Mouse (Mus musculus) intestine, postnatal 0 days (tissue): ENCODE measurements around the gene Ccr2. TPM values are rescaled to one million over a fixed set of nuclear protein-coding genes. Genes with fewer than 3 reads are reported as not detected.
"Not testable (repeated sequence)": the region's sequence is repeated elsewhere in the genome, so short reads cannot be mapped to it uniquely, and the experiment has no call there.

Experiments used
- ATAC-seq: fragments of 200-750 bp; cut with Nextera tagmentation; 2 replicates; pipeline ENCODE4 v1.8.0; 2017; ENCODE audit warnings: mild to moderate bottlenecking, moderate TSS enrichment, moderate library complexity
- H3K27ac ChIP-seq: fragments of 300-500 bp; sonication (generic); 2 replicates; pipeline ENCODE4 v1.5.1; 2014; ENCODE audit warnings: mild to moderate bottlenecking, low read depth, low read length, moderate library complexity
- H3K27me3 ChIP-seq: fragments of 300-500 bp; sonication (generic); replicated peaks from 2 replicates; pipeline ENCODE4 v1.6.1; 2014; ENCODE audit warnings: low read length, mixed read lengths; ENCODE audit not compliant: control insufficient read depth, insufficient read depth
- H3K36me3 ChIP-seq: fragments of 300-500 bp; sonication (generic); 2 replicates; pipeline ENCODE4 v1.6.1; 2014; ENCODE audit warnings: mild to moderate bottlenecking, moderate library complexity; ENCODE audit not compliant: control insufficient read depth, insufficient read depth
- H3K4me1 ChIP-seq: fragments of 300-500 bp; sonication (generic); replicated peaks from 2 replicates; pipeline ENCODE4 v1.6.1; 2014; ENCODE audit warnings: antibody characterized with exemption, low read length, mixed read lengths; ENCODE audit not compliant: control insufficient read depth, insufficient read depth
- H3K4me2 ChIP-seq: fragments of 300-500 bp; sonication (generic); replicated peaks from 2 replicates; pipeline ENCODE4 v1.6.1; 2014; ENCODE audit warnings: low read depth, mild to moderate bottlenecking, moderate library complexity
- H3K4me3 ChIP-seq: fragments of 300-500 bp; sonication (generic); 2 replicates; pipeline ENCODE4 v1.5.1; 2014; ENCODE audit warnings: low read depth, low read length
- H3K9ac ChIP-seq: fragments of 300-500 bp; sonication (generic); 2 replicates; pipeline ENCODE4 v1.6.1; 2014; ENCODE audit warnings: mild to moderate bottlenecking, low read depth, low read length
- H3K9me3 ChIP-seq: fragments of 300-500 bp; sonication (generic); 2 replicates; pipeline ENCODE4 v1.6.1; 2016; ENCODE audit warnings: mixed run types; ENCODE audit not compliant: control insufficient read depth
- CTCF ChIP-seq: sonication (generic); IDR thresholded peaks from 2 replicates; pipeline ENCODE4 v1.5.1; 2016; ENCODE audit warnings: low read depth, mild to moderate bottlenecking, control low read depth, antibody characterized with exemption, moderate library complexity
- WGBS: fragments of 180-500 bp; shearing (Covaris S2); extraction: QIAGEN DNeasy Blood & Tissue Kit; methylation state at CpG from one replicate; pipeline ENCODE4 v1.1.7; 2014; 5-methylcytosine and 5-hydroxymethylcytosine counted together
- polyA plus RNA-seq: library from polyadenylated mRNA; unstranded; fragments of >200 nt; fragmentation: Nextera tagmentation; extraction: Ambion mirVana; gene quantifications from 2 replicates; pipeline ENCODE4 v1.2.1, GENCODE M21; 2015

Ccr2 gene
- 0.85 and 1.2 TPM in 2 replicates for polyA plus RNA-seq

DNA sequence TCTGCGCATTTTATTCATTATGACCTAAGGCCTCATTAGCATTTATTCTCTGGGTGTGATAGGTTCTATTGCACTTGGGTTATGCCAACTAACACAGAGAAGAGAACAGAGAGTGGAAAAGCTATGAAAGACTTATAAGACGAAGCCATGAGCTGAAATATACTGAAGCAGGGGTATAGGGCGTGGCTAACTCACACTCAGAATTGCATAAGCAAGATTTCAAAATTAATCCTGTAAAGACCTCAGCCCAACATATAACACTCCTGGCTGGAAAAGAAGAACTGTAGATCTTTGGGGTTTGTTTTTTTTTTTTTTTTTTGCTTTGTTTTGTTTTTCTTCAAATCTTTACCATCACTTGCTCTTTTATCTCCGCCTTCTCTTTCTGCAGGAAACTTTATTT lies at the start of gene Ccr2:
Gene Ccr2, plus strand, starts transcription at position 228 of the 400 bp plus-strand sequence.
- Histone ChIP-seq H3K4me3 (no peak within 1 kb of the TSS), H3K27me3 (peaks cover 6% of the 10 kb centered on the region), H3K27ac (no peak within 1 kb of the TSS), H3K36me3 (no peaks in the 10 kb centered on the region), H3K9ac (no peak within 1 kb of the TSS), H3K9me3 (no peaks in the 10 kb centered on the region), H3K4me1 (no peaks in the 10 kb centered on the region), H3K4me2 (no peak within 1 kb of the TSS)
- no peak for TF ChIP-seq CTCF
- 82% methylated on average over 4 of the region's 4 CpGs for WGBS
- no peak for ATAC-seq

DNA sequence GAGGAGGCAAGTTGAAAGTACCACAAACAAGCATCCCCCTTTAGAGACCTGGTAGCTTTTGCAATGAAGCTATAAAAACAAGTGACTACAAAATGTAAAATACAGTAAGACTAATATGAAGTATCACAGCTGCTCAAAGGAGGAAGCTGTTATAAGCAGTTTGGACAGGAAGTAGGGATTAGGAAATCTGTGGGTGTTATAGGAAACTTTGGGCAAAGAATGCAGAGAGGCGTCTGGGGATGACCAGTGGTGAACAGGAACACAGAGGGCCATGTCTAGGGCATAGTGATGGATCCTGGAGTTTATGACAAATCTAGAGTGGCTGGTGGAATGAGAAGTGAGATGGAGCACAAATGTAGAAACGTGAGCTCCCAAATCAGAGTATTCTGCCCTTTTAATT lies 48.2 kb upstream of the Ccr2 start:
- Histone ChIP-seq H3K9ac (no peak overlapping the region), H3K27me3 (no peaks in the 10 kb centered on the region), H3K27ac (no peak overlapping the region), H3K4me3 (no peak overlapping the region), H3K36me3 (no peaks in the 10 kb centered on the region), H3K4me2 (no peak overlapping the region), H3K9me3 (no peaks in the 10 kb centered on the region), H3K4me1 (no peaks in the 10 kb centered on the region)
- WGBS = 49% methylated on average over 2 of the region's 2 CpGs
- ATAC-seq = no peak
- no peak for TF ChIP-seq CTCF

DNA sequence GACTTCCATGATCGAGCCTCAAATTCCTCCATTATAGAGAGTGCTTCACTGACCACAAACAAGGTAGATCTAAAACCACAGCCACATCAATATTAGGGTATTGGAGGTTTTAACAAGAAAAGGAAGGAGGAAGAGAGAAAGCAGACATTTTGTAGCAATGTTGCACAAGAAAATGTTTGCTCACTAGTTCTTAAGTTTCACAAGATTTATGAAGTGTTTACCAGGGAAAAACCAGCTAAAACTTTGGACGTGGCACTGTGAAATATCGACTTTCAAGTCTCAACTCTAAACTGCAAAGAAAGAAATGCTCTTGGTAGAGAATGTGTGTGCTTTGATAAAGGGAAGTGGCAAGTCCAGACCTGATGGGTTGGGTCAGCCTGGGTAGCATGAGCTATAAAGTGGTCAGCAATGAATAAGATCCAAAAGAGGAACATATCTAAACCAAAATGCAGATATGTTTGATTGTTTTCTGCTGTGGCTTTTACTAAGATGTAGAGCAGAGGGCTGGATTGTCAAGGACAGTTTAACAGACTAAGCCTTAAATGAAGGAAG lies 45.5 kb upstream of the Ccr2 start:
- no peak overlapping the region for H3K4me3 ChIP-seq
- no peak overlapping the region for H3K9ac ChIP-seq
- TF ChIP-seq CTCF = no peak
- no peak for ATAC-seq
- no peak overlapping the region for H3K27ac ChIP-seq
- WGBS = 66% methylated on average over 3 of the region's 3 CpGs
- no peaks in the 10 kb centered on the region for H3K4me1 ChIP-seq
- no peaks in the 10 kb centered on the region for H3K9me3 ChIP-seq
- H3K4me2 ChIP-seq = no peak overlapping the region
- H3K27me3 ChIP-seq = no peaks in the 10 kb centered on the region
- no peaks in the 10 kb centered on the region for H3K36me3 ChIP-seq

DNA sequence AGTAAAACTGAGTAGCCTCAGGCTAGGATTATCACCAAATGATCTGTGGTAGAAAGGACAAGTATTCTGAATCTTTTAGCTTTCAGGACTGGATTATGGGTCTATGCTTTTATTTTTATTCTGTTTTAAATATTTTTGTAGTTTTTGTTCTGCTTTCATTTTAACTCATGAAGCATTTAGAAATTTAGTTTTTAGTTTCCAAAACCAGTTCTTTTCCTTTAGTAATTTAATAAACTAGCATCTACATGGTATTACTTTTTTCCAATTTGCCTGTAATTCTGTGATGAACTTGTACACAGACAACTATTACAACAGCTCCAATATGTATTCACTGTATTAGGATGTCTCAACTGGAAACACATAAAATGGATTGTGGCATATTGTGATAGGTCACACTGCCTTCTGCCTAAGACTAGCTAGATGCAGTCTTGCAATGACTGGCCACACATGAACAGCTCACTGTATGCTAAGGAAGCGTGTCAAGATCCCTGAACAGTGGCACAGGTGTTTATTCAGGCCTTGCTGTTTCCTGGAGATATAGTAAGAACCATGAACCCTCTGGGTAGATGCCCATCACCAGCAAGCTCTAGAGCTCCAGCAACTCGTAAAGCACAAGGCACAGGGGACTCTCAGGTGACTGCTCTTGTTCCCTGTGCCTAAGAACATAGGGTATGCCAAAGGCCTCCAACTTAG lies 41.9 kb upstream of the Ccr2 start:
- no peak overlapping the region for H3K9ac ChIP-seq
- no peak overlapping the region for H3K27ac ChIP-seq
- no peaks in the 10 kb centered on the region for H3K27me3 ChIP-seq
- ATAC-seq = no peak
- H3K9me3 ChIP-seq = no peaks in the 10 kb centered on the region
- no peaks in the 10 kb centered on the region for H3K36me3 ChIP-seq
- WGBS = 58% methylated on average over 2 of the region's 2 CpGs
- H3K4me2 ChIP-seq = no peak overlapping the region
- no peaks in the 10 kb centered on the region for H3K4me1 ChIP-seq
- TF ChIP-seq CTCF = no peak
- no peak overlapping the region for H3K4me3 ChIP-seq

DNA sequence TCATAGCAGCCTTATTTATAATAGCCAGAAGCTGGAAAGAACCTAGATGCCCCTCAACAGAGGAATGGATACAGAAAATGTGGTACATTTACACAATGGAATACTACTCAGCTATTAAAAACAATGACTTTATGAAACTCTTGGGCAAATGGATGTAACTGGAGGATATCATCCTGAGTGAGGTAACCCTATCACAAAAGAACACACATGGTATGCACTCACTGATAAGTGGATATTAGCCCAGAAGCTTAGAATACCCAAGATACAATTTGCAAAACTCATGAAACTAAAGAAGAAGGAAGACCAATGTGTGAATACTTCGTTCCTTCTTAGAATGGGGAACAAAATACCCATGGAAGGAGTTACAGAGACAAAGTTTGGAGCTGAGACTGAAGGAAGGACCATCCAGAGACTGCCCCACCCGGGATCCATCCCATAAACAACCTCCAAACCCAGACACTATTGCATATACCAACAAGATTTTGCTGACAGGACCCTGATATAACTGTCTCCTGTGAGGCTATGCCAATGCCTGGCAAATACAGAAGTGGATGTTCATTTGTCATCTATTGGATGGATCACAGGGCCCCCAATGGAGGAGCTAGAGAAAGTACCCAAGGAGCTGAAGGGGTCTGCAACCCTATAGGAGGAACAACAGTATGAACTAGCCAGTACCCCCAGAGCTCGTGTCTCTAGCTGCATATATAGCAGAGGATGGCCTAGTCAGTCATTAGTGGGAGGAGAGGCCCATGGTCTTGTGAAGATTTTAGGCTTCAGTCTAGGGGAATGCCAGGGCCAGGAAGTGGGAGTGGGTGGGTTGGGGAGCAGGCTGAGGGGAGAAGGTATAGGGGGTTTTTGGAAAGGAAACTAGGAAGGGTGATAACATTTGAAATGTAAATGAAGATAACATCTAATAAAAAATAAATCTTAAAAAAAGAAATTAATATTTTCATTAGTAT lies 40.0 kb upstream of the Ccr2 start:
- not testable (repeated sequence) for H3K4me3 ChIP-seq, ATAC-seq, H3K27me3 ChIP-seq, H3K36me3 ChIP-seq, H3K4me2 ChIP-seq, H3K27ac ChIP-seq, H3K4me1 ChIP-seq, H3K9me3 ChIP-seq, H3K9ac ChIP-seq
- 67% methylated on average over 3 of the region's 3 CpGs for WGBS

DNA sequence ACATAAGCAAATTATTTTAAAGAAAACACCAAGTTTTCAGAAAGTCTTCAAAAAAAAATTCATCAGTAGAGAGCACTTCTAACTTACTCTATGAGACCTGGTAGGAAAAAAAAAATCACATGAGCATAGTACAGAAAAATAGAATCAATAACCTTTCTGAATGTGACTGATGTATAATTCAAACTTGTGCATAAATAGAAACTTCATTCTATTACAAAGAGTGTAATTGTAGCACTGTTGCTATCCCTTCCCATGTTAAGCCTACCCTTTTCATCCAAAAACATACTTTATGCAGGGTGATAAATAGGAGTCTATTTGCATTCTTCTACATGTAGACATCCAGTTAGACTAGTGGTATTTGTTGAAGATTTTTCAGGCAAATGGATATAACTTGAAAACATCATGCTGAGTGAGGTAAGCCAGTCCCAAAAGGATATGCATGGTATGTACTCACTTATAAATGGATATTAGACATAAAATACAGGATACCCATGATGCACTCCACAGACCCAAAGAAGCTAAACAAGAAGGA lies 35.1 kb upstream of the Ccr2 start:
- Histone ChIP-seq H3K9ac (no peak overlapping the region), H3K4me3 (no peak overlapping the region), H3K27me3 (no peaks in the 10 kb centered on the region), H3K27ac (no peak overlapping the region), H3K36me3 (no peaks in the 10 kb centered on the region), H3K4me1 (no peaks in the 10 kb centered on the region), H3K4me2 (no peak overlapping the region), H3K9me3 (no peaks in the 10 kb centered on the region)
- no peak for TF ChIP-seq CTCF
- ATAC-seq = no peak
